Mouse (Mus musculus): Measurements from ENCODE around the gene Trank1. TPM values are rescaled to one million over a fixed set of nuclear protein-coding genes. Genes with fewer than 3 reads are reported as not detected.

Trank1 gene
- polyA plus RNA-seq, 1 experiment from 2014 or later: 0.13 TPM

GRCm38 (mm10) chr9:111286468-111286867, 25.1 kb upstream of the Trank1 start:
- no peak overlapping the region for H3K4me3 ChIP-seq (replicated peaks)
- no peak overlapping the region for H3K4me2 ChIP-seq
- 0 out of 2 replicates have a peak, but pooled peaks cover 2% of the 10 kb centered on the region for H3K4me1 ChIP-seq
- no peak for ATAC-seq (ENCODE audit: insufficient read depth, low FRiP score, low read depth)
- no peak overlapping the region for H3K27ac ChIP-seq
- no peaks in the 10 kb centered on the region for H3K36me3 ChIP-seq
- WGBS: 76% methylated on average over 2 of the region's 2 CpGs
- no peaks in the 10 kb centered on the region for H3K9me3 ChIP-seq
- no peaks in the 10 kb centered on the region for H3K27me3 ChIP-seq (replicated peaks)
- no peak overlapping the region for H3K9ac ChIP-seq

GRCm38 (mm10) chr9:111287956-111288355, 23.6 kb upstream of the Trank1 start:
- H3K36me3 ChIP-seq: no peaks in the 10 kb centered on the region

DNA sequence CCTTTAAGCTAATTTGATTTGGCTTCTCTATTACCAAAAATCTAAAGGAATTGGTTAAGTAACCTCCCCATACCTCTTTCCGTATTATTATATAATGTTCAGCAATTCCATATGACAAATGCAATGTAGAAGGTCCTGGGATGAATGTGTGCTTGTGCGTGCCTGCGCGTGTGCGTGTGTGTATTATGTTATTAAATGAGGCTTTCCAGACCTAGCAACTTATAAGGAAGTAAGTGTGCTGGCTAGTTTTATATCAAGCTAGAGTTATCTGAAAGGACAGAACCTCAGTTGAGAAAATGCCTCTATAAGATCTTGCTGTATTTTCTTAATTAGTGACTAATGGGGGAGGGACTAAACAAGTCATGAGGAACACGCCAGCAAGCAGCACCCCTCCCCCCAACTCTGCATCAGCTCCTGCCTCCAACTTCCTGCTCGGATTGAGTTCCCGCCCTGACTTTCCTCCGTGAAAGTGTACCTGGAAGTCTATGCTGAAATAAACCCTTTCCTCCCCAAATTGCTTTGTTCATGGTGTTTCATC, 22.2 kb upstream of the Trank1 start:
- 41% methylated on average over 9 of the region's 9 CpGs for WGBS
- ATAC-seq (ENCODE audit: insufficient read depth, low FRiP score, low read depth): peak; percentile 68; the same call in 1 of the 2 replicates
- peak overlapping the region; percentile 17 for H3K4me3 ChIP-seq (replicated peaks)

More at GRCm38 (mm10) chr9:111287956-111288355, 23.6 kb upstream of the Trank1 start:
- Histone ChIP-seq H3K9ac (no peak overlapping the region), H3K4me3 (replicated peaks) (no peak overlapping the region), H3K9me3 (no peaks in the 10 kb centered on the region), H3K27ac (no peak overlapping the region), H3K4me1 (0 out of 2 replicates have a peak, but pooled peaks cover 2% of the 10 kb centered on the region), H3K27me3 (replicated peaks) (no peaks in the 10 kb centered on the region), H3K4me2 (no peak overlapping the region)
- no peak for ATAC-seq (ENCODE audit: insufficient read depth, low FRiP score, low read depth)
- 93% methylated on average over 4 of the region's 4 CpGs for whole genome bisulfite sequencing

GRCm38 (mm10) chr9:111289832-111290339, 21.7 kb upstream of the Trank1 start:
- H3K4me2 ChIP-seq: peak overlapping the region; percentile 41
- no peaks in the 10 kb centered on the region for H3K9me3 ChIP-seq
- no peaks in the 10 kb centered on the region for H3K36me3 ChIP-seq
- 0 out of 2 replicates have a peak, but pooled peaks cover 2% of the 10 kb centered on the region for H3K4me1 ChIP-seq
- ATAC-seq (ENCODE audit: insufficient read depth, low FRiP score, low read depth): peak; percentile 77
- H3K27ac ChIP-seq: peak overlapping the region; percentile 19; the same call in 1 of the 2 replicates
- H3K4me3 ChIP-seq (replicated peaks): peak overlapping the region; percentile 17
- H3K9ac ChIP-seq: no peak overlapping the region
- 17% methylated on average over 21 of the region's 21 CpGs for WGBS
- H3K27me3 ChIP-seq (replicated peaks): no peaks in the 10 kb centered on the region

More for the DNA sequence above, 22.2 kb upstream of the Trank1 start:
- Histone ChIP-seq H3K27ac (peak overlapping the region; percentile 19; the same call in 1 of the 2 replicates), H3K4me2 (peak overlapping the region; percentile 41), H3K4me1 (0 out of 2 replicates have a peak, but pooled peaks cover 2% of the 10 kb centered on the region), H3K36me3 (no peaks in the 10 kb centered on the region), H3K9ac (no peak overlapping the region), H3K9me3 (no peaks in the 10 kb centered on the region), H3K27me3 (replicated peaks) (no peaks in the 10 kb centered on the region)

GRCm38 (mm10) chr9:111290539-111291100, 20.9 kb upstream of the Trank1 start:
- WGBS: 75% methylated on average over 11 of the region's 11 CpGs
- no peak overlapping the region for H3K27ac ChIP-seq

DNA sequence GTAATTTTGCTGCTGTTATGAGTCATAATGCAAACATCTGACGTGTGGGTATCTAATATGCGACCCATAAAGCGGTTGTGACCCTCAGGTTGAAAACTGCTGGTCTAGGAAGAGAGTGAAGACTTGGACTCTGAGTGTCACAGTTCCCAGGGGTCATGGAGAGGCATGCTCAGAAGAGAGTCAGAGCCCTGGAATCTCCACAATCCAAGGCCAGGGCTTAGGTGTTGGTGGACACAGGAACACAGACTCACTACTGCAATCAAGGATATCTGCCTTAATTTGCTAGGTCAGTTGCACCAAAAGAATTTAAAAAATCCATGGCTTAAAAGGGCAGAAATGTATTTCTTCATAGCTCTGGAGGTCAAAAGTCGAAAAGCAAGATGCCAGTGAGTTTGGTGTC, 18.3 kb upstream of the Trank1 start:
- Histone ChIP-seq H3K9me3 (no peaks in the 10 kb centered on the region), H3K27me3 (replicated peaks) (no peaks in the 10 kb centered on the region), H3K4me1 (peaks cover 2% of the 10 kb centered on the region; the same call in 1 of the 2 replicates), H3K4me3 (replicated peaks) (no peak overlapping the region), H3K9ac (no peak overlapping the region), H3K27ac (no peak overlapping the region), H3K4me2 (no peak overlapping the region), H3K36me3 (no peaks in the 10 kb centered on the region)
- no peak for ATAC-seq (ENCODE audit: insufficient read depth, low FRiP score, low read depth)
- 80% methylated on average over 4 of the region's 4 CpGs for WGBS

More at GRCm38 (mm10) chr9:111290539-111291100, 20.9 kb upstream of the Trank1 start:
- no peak for ATAC-seq (ENCODE audit: insufficient read depth, low FRiP score, low read depth)
- no peaks in the 10 kb centered on the region for H3K9me3 ChIP-seq
- H3K4me2 ChIP-seq: no peak overlapping the region
- no peak overlapping the region for H3K4me3 ChIP-seq (replicated peaks)
- 0 out of 2 replicates have a peak, but pooled peaks cover 2% of the 10 kb centered on the region for H3K4me1 ChIP-seq
- H3K9ac ChIP-seq: no peak overlapping the region
- H3K27me3 ChIP-seq (replicated peaks): no peaks in the 10 kb centered on the region
- H3K36me3 ChIP-seq: no peaks in the 10 kb centered on the region

DNA sequence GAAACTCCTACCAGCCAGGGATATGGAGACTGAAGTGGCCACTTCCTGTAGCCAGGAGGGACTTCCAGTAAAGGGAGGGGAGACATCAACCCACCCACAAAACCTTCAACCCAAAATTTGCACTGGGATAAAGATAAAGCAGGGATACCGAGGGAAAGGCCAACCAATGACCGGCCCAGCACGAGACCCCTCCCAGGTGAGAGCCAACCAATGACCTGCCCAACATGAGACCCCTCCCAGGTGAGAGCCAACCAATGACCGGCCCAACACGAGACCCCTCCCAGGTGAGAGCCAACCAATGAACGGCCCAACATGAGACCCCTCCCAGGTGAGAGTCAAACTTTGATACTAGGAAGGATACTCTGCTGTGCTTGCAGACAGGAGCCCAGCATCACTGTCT, 16.6 kb upstream of the Trank1 start:
- no peaks in the 10 kb centered on the region; the same call in 1 of the 2 replicates for H3K4me1 ChIP-seq
- H3K9ac ChIP-seq: no peak overlapping the region
- no peaks in the 10 kb centered on the region for H3K27me3 ChIP-seq (replicated peaks)
- no peaks in the 10 kb centered on the region for H3K9me3 ChIP-seq
- WGBS: 89% methylated on average over 6 of the region's 6 CpGs
- no peak overlapping the region for H3K4me2 ChIP-seq
- H3K27ac ChIP-seq: no peak overlapping the region
- ATAC-seq (ENCODE audit: insufficient read depth, low FRiP score, low read depth): no peak
- H3K4me3 ChIP-seq (replicated peaks): no peak overlapping the region
- H3K36me3 ChIP-seq: no peaks in the 10 kb centered on the region

GRCm38 (mm10) chr9:111295323-111295722, 16.2 kb upstream of the Trank1 start:
- Histone ChIP-seq H3K9me3 (no peaks in the 10 kb centered on the region), H3K4me2 (no peak overlapping the region), H3K36me3 (no peaks in the 10 kb centered on the region), H3K4me1 (no peaks in the 10 kb centered on the region; the same call in 1 of the 2 replicates), H3K27me3 (replicated peaks) (no peaks in the 10 kb centered on the region), H3K9ac (no peak overlapping the region), H3K4me3 (replicated peaks) (no peak overlapping the region), H3K27ac (no peak overlapping the region)
- 70% methylated on average over 2 of the region's 2 CpGs for WGBS
- ATAC-seq (ENCODE audit: insufficient read depth, low FRiP score, low read depth): no peak

DNA sequence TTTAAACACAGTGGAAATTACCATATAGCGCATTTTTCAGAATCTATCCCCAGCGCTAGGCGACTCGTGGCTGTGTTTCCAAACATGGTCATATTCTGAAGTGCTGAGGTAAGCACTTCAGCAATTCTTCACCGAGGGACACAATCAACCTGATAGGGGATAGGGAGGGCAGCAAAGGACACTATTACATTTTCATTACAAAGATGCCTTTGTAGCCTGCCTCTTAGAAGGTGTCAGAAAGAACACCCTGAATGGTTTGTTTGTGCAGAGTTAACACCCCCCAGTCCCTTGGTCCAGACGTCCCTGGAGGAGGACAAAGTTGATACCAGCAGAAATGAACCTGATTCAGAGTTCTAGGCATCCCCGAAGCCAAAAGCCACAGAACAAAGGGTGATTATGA, 15.1 kb upstream of the Trank1 start:
- Histone ChIP-seq H3K9me3 (no peaks in the 10 kb centered on the region), H3K36me3 (no peaks in the 10 kb centered on the region), H3K4me3 (replicated peaks) (no peak overlapping the region), H3K4me2 (no peak overlapping the region), H3K27ac (no peak overlapping the region), H3K27me3 (replicated peaks) (no peaks in the 10 kb centered on the region), H3K4me1 (no peaks in the 10 kb centered on the region; the same call in 1 of the 2 replicates), H3K9ac (no peak overlapping the region)
- no peak for ATAC-seq (ENCODE audit: insufficient read depth, low FRiP score, low read depth)
- WGBS: 69% methylated on average over 7 of the region's 7 CpGs

DNA sequence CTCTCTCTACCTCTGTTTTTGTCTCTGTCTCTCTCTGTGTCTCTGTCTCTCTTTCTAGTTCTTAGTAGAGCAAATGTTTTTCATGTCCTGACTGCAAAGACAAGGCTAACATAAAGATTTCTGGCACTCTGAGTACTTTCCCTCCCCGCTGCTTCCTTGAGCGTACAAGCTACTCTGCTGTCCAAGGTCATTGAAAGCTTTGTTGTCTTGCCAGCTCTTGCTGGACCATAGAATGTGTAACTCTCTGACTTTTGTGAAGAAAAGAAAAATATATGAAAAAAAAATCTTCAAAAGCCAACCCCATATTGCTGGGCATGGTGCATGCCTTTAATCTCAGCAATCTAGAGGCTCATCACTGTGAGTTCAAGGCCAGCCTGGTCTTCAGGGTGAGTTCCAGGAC, 12.9 kb upstream of the Trank1 start:
- no peak overlapping the region for H3K4me3 ChIP-seq (replicated peaks)
- no peak overlapping the region for H3K9ac ChIP-seq
- H3K27ac ChIP-seq: no peak overlapping the region
- ATAC-seq (ENCODE audit: insufficient read depth, low FRiP score, low read depth): no peak
- H3K4me2 ChIP-seq: no peak overlapping the region
- H3K36me3 ChIP-seq: no peaks in the 10 kb centered on the region
- H3K27me3 ChIP-seq (replicated peaks): no peaks in the 10 kb centered on the region
- 44% methylated on average over 2 of the region's 2 CpGs for WGBS
- no peaks in the 10 kb centered on the region for H3K9me3 ChIP-seq
- H3K4me1 ChIP-seq: no peaks in the 10 kb centered on the region; the same call in 1 of the 2 replicates

DNA sequence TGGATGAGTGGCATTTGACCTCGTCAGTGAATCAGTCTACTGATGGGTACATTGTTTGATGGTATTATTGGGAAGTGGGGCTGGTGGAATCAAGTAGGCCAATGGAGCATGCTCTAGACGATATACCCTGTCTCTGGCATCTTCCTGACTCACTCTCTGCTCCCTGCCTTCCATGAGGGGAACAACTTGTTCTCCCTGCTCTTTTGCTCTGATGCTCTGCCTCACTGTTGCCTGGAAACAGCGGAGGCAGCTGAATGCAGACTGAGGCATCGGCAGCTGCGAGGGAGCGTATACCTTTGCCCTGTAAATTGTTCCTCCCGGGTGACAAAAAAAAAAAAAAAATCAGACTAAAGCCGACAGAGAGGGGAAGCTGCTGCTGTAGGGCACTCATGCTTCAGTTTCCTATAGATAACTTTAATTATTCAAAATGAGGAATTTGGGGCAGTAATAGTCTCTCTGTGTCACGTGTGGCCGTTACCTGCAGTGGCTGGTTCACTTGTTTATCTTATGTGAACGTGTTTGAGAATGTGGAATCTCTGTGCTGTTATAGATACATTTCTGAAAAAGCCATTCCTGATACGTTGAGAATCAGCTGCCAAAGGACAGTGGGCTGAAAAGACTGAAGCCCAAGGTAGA, 9.2 kb upstream of the Trank1 start:
- Histone ChIP-seq H3K27ac (no peak overlapping the region), H3K4me2 (no peak overlapping the region), H3K36me3 (no peaks in the 10 kb centered on the region), H3K9me3 (no peaks in the 10 kb centered on the region), H3K9ac (no peak overlapping the region), H3K4me1 (no peaks in the 10 kb centered on the region; the same call in 1 of the 2 replicates), H3K4me3 (replicated peaks) (no peak overlapping the region), H3K27me3 (replicated peaks) (no peaks in the 10 kb centered on the region)
- no peak for ATAC-seq (ENCODE audit: insufficient read depth, low FRiP score, low read depth)
- 58% methylated on average over 12 of the region's 12 CpGs for WGBS

DNA sequence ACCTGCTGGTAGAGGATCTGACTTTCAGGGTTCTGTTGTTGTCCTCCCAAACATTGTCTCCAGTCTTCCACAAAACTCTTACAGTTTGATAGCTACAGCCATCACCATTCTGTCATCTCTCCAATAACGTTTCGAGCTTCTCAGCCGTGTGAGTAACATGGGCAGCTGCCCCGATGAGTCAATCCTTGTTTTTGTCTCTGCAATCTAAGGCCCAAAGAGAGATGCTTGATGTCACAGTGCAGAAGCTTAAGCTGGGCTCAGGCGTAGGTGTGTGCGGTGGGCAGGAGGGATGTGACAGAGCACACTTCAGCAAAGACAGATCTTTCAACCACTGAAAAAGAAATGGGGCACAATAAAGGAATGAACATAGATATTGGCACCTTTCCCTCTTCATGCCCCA, 7.5 kb upstream of the Trank1 start:
- Histone ChIP-seq H3K36me3 (no peaks in the 10 kb centered on the region), H3K4me2 (no peak overlapping the region), H3K9ac (no peak overlapping the region), H3K27me3 (replicated peaks) (peaks cover 1% of the 10 kb centered on the region; the same call in 1 of the 2 replicates), H3K9me3 (no peaks in the 10 kb centered on the region), H3K4me3 (replicated peaks) (no peak overlapping the region), H3K27ac (no peak overlapping the region), H3K4me1 (no peaks in the 10 kb centered on the region)
- no peak for ATAC-seq (ENCODE audit: insufficient read depth, low FRiP score, low read depth)
- 90% methylated on average over 6 of the region's 6 CpGs for WGBS

All from stomach, embryonic 15.5 days (tissue).